Mouse (Mus musculus) layer of hippocampus, postnatal 14 days (tissue): Measurements from ENCODE around the gene Serinc2. TPM values are rescaled to one million over a fixed set of nuclear protein-coding genes. Genes with fewer than 3 reads are reported as not detected.

ENCODE experiments used
- DNase-seq, 2 experiments: peaks; one replicate each; pipeline ENCODE4 v3.0.0; 2021 to 2022; ENCODE audit warnings: low spot score in 2 of 2, mixed read lengths in 1 of 2
- long read RNA-seq, 2 experiments: library from polyadenylated mRNA; stranded (forward); transcript quantifications; one replicate each; pipeline ENCODE4 v2.0.0; 2021
- total RNA-seq, 2 experiments: library from RNA; stranded (reverse); gene quantifications; 2 replicates each; pipeline ENCODE4 v1.2.3; 2021

Serinc2 gene
- 1 to 10 TPM; 7.9 to 9.6 TPM for total RNA-seq
- long read RNA-seq, experiment 1, partial matches to known transcripts: 0 of 7 reads
- long read RNA-seq, experiment 1, other reads (novel, unspliced or antisense): 3 of 7 reads
- long read RNA-seq, experiment 2, transcript Serinc2-201 (10 exons, 1,878 nt): major isoform, 11 of 15 reads
- long read RNA-seq, experiment 2, partial matches to known transcripts: 0 of 15 reads
- long read RNA-seq, experiment 2, other reads (novel, unspliced or antisense): 3 of 15 reads

GRCm38 (mm10) chr4:130279105-130279504 lies at the start of gene Serinc2:
Gene Serinc2, minus strand, starts transcription at chr4:130279205.
- DNase-seq: no peak

DNA sequence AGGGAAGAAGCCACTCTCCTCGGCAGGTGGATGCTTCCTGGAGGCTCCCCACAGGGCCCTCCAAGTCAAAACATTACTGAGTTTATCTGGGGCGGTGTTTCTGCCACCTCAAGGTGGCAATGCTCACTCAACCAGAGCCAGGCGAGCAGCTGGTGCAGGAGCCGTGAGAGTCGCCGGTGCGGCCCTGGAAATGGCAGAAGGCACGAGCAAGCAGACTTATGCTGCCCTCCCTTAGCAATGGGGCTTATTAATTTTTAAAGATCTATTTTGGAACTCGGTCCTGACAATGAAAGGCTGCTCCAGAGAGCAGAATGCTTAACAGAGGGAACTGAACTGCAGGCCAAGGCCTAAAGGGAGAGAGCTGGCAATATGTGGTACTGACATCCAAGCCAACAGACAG lies 48.4 kb upstream of the Serinc2 start:
- no peak for DNase-seq

- DNase-seq: no peak
These were observed 46.4 kb upstream of the Serinc2 start for GRCm38 (mm10) chr4:130325446-130325845.

GRCm38 (mm10) chr4:130323607-130324006 lies 44.6 kb upstream of the Serinc2 start:
- no peak for DNase-seq

DNA sequence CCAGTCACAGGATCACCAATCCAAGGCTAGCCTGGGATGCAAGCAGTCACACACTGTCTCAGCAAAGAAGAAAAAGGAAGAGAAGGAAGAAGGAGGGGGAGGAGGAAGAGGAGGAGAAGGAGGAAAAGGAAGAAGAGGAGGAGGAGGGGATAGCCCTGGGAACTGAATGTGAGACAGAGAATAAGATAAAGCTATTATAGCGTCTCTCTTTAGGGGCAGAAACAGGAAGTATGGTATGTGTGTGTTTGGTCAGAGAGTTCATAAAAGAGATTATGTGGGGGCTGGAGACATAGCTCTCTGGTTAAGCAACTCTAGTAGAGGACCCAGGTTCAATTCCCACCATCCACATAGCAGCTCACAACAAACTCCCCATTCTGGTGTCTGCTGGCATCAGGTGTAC lies 44.2 kb upstream of the Serinc2 start:
- no peak for DNase-seq

DNA sequence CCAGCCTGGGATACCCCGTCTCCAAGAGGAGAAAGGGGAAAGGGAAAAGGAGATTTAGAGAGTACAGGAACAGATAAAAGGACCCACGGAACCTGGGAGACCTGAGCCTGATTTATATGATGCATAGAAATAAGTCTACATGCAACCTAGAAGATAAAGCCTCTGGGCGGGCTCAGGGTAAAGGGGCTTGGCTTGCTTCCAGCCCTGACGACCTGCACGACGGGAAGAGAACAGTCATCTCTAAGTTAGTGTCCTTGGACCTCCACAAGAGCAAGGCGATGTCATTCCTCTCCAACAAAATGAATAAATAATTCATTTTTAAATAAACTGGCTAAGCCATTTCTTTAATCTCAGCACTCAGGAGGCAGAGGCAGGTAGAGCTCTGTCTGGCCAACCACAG lies 43.6 kb upstream of the Serinc2 start:
- DNase-seq: no peak

- DNase-seq: no peak
These were observed 42.6 kb upstream of the Serinc2 start for GRCm38 (mm10) chr4:130321640-130322039.

DNA sequence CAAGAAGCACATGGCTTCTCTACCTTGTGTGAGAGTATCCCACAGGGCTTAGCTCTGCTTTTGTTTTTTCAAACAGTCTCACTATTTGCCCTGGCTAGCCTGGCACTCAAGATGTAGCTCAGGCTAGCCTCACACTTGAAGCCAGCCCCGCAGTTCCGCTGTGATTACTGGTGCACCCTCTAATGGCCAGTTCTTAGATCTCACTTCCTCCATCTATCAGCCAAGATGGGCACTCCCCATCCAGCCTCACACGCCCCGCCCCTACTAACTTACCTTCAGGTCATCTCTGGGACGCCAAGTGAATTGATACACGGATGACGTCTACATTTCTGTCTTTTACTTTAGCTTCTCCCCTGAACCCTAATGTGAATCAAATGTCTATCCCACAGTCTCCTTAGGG lies 40.6 kb upstream of the Serinc2 start:
- no peak for DNase-seq

- DNase-seq: no peak
These were observed 39.1 kb upstream of the Serinc2 start for GRCm38 (mm10) chr4:130318122-130318521.

- DNase-seq: no peak
These were observed 37.7 kb upstream of the Serinc2 start for GRCm38 (mm10) chr4:130316691-130317090.

DNA sequence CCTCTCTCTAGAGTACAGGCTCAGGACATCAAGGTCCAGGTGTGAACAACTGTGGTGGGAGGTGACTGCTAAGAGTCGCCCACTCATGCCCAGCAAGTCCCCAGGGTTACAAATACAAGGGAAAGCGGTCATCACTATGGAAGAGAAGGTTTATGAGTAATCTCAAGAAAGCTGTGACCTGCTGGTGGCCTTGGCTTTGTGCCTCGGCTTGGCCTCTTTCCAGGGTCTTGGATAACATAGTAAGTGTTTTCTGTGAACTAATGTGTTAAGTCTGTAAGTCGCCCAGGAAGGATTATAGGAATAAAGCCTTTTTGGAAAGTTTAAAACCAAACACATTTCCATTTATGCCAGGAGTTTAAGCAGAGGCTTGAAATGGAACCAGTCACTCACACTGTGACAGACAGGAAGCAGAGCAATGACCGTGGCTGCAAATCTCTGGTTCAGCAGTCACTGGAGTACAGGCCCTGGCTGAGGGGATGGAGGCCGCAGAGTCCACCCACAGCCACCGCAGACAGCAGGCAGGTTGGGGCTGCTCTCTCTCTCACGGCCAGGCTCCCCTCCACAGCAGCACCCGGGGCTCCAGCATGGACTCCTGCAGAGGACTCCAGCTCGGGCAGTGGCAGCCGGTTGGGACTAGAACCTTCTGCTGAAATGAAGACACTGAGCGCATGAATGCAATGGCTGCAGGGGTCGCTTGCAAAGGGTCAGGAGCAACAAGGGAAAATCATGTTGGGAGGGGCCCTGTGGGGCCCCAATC lies 36.9 kb upstream of the Serinc2 start:
- DNase-seq: no peak

GRCm38 (mm10) chr4:130313552-130313951 lies 34.5 kb upstream of the Serinc2 start:
- no peak for DNase-seq

DNA sequence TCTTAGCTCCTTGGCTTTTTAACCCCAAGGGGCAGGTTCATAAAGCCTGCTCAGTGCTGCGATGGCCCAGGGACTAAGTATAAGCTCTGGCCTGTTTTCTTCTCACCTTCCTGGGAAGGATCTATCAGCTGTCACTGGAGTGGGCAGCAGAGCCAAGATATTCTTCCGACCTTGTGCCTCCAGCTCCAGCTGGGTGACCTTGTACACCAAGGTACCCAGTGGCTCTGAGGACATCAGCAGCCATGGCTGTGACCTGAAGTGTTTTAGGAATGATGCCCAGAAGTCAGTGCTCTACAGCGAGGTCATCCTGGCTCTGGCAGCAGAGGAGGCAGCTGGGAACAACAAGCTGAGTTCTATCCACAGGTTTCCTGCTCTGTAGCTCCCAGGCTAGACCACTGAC lies 33.5 kb upstream of the Serinc2 start:
- no peak for DNase-seq

- no peak for DNase-seq
These were observed 30.2 kb upstream of the Serinc2 start for GRCm38 (mm10) chr4:130309254-130309653.

DNA sequence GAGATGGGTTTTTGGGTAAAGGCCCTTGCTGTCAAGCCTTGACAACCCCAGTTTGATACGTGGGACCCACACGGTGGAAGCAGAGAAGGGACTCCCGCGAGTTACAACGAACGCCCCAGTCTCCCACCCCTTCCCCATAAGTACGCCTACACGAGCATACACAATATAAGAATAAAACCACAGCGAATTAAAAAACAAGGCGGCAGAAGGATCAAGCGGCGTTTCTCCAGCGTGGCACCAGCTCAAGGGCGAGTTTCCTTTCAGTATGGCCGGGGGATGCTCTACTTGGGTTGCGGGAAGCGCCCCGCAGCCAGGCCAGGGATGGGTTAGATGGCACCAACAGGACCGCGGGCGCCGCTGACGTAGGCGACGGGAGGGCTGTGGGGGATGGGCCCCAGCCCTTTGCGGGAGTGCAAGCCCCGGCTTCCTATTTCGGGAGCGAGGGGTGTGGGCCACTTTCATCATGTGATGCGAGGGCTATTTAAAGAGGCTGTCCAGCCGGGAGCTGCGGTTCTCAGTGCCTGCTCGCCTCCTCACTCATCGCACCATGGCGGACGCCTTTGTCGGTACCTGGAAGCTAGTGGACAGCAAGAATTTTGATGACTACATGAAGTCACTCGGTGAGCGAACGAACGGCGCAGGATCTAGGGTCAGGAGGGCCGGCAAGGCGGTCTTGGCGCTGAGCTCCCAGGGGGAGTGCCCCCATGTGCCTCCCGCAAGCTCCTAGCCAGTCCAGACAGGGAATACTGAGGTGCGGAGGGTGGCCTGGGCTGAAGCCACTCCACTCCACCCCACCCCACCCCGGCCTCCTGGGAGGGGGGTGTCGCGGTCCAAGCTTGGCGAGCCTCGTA lies 29.5 kb upstream of the Serinc2 start, which contains the start of the genes Fabp3 and Gm10570:
TSS of gene Fabp3 (plus strand) at position 365 of the 851 bp plus-strand sequence.
TSS of gene Gm10570 (minus strand) at position 444 of the 851 bp plus-strand sequence.
- peak; percentile 64 to 65 for DNase-seq

GRCm38 (mm10) chr4:130307851-130308230 lies 28.8 kb upstream of the Serinc2 start:
- no peak for DNase-seq

- DNase-seq: no peak
These were observed 28.0 kb upstream of the Serinc2 start for GRCm38 (mm10) chr4:130306796-130307630.

GRCm38 (mm10) chr4:130304746-130305145 lies 25.7 kb upstream of the Serinc2 start:
- no peak for DNase-seq

GRCm38 (mm10) chr4:130302285-130302870 lies 23.4 kb upstream of the Serinc2 start:
- no peak for DNase-seq

DNA sequence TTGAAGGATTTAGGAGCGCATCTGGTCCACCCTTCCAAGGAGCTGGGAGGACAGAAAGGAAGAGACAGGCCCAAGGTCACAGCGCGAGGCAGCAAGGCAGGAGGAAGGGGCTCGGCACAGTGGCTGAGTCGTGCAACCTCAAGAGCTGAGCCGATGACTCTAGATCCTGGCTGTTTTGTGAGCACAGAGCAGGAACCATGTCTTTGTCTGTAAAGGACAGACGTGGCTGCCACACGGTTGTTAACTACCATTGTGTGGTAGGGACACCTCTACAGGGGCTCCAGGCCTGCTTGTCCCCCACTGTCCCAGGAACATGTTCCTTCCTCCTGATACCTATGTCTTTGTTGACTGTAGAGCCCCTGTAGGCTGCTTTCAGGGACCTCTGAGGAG lies 20.6 kb upstream of the Serinc2 start:
- no peak for DNase-seq
